Comparison of ENCODE assay signal across 8 mouse cellular contexts in the genomic region with DNA sequence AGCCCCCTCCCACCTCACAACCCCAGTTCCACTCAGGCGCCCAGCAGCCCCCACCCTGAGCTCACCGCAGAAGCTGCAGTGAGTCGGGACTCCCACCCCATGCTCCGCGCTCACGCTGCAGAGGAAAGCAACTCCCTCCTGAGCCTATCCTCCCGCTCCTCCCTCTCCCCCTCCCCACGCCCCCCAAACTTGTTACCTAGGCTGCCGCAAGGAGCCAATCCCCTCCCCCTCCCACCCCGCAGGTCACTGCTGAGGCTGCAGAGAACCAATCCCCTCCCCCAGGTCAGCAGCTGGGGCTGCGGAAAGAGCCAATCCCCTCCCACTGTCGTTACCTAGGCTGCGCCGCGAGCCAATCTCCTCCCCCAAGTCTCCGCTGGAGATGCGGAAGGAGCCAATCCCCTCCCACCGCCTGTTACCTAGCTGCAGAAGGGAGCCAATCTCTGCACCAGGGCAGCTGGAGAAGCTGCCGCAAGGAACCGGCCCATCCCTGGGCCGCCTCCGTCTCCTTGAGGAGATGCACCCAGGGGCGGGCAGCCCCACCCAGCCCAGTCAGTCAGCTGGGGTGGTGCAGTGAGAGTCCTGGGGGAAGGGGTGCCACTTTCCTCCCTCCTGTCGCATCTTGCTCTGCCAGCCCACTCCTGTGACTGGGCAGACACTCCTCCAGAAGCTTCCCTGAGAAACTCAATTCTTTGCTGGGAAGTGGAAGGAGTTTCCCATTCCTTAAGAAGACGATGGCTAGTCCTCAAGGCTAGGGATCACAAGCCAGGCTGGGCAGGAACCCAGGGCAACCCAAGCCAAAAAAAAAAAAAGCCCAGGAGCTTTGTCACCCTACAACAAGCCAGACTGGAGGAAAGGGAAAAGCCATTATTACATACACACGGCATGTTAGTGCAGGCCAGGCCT. TPM values are rescaled to one million over a fixed set of nuclear protein-coding genes. Genes with fewer than 3 reads are reported as not detected.
DNase-seq lines count a peak whose midpoint lies in the region; ATAC-seq lines count a peak whose summit lies in the region.

No protein-coding gene starts in this region.

- ATAC-seq in hindbrain, embryonic 14.5 days (ENCODE audit: low FRiP score): peak; percentile 92

- no peaks in the 10 kb centered on the region for H3K9me3 ChIP-seq in hindbrain, embryonic 14.5 days (ENCODE audit: control insufficient read depth, low read length)

- peak; percentile 99 for DNase-seq in R1 (ENCODE audit: low read depth, low spot score)
- DNase-seq in cerebellum, postnatal 14 days: peak; percentile 92 to 94
- DNase-seq in frontal cortex, postnatal 14 days (ENCODE audit: low spot score in 2 of 2): peak; percentile 80 to 87
- peak; percentile 86 for DNase-seq in hindbrain, embryonic 14.5 days (ENCODE audit: low spot score)
- DNase-seq in layer of hippocampus, postnatal 25 days (ENCODE audit: extremely low spot score in 1 of 2, low spot score in 1 of 2): peak; percentile 66 to 71
- peak; percentile 84 for DNase-seq in lung, postnatal 14 days
- DNase-seq in ovary, postnatal 36 days (ENCODE audit: low spot score): peak; percentile 84
- DNase-seq in thymus, postnatal 14 days: peak; percentile 94

- H3K4me2 ChIP-seq in hindbrain, embryonic 14.5 days (replicated peaks): peak overlapping the region; percentile 67

- H3K36me3 ChIP-seq in hindbrain, embryonic 14.5 days (replicated peaks; ENCODE audit: control insufficient read depth, insufficient read depth): peaks cover 58% of the 10 kb centered on the region

- peak overlapping the region; percentile 89 for H3K27ac ChIP-seq in hindbrain, embryonic 14.5 days

- H3K4me1 ChIP-seq in hindbrain, embryonic 14.5 days (replicated peaks; ENCODE audit: control insufficient read depth, insufficient read depth, low read length): peaks cover 62% of the 10 kb centered on the region

- WGBS in hindbrain, embryonic 14.5 days: 1% methylated on average over 24 of the region's 26 CpGs

- peak overlapping the region; percentile 47 for H3K4me3 ChIP-seq in hindbrain, embryonic 14.5 days (replicated peaks; ENCODE audit: low read length)

- H3K27me3 ChIP-seq in hindbrain, embryonic 14.5 days (ENCODE audit: control insufficient read depth, insufficient read depth, low read length): no peaks in the 10 kb centered on the region

- peak overlapping the region; percentile 64 for H3K9ac ChIP-seq in hindbrain, embryonic 14.5 days

RNA-seq across cellular contexts. Expression of a gene that starts 5.6 kb away (rescaled TPM):
- polyA plus RNA-seq in hindbrain, embryonic 14.5 days (2014; fragmentation: Nextera tagmentation; extraction: Ambion mirVana): 49.3 and 54.7 TPM in 2 replicates
- 100 to 1,000 TPM; 215 to 234 TPM for total RNA-seq in layer of hippocampus, postnatal 25 days (2021)

RNA-seq across cellular contexts. Expression of a gene that starts 25.5 kb away (rescaled TPM):
- 23.1 and 29.7 TPM in 2 replicates for polyA plus RNA-seq in hindbrain, embryonic 14.5 days (2014; fragmentation: Nextera tagmentation; extraction: Ambion mirVana)
- total RNA-seq in layer of hippocampus, postnatal 25 days (2021): 1 to 10 TPM; 6.5 to 6.8 TPM

RNA-seq across cellular contexts. Expression of a gene that starts 35.2 kb away (rescaled TPM):
- polyA plus RNA-seq in hindbrain, embryonic 14.5 days (2014; fragmentation: Nextera tagmentation; extraction: Ambion mirVana): 52.5 and 57.7 TPM in 2 replicates
- 10 to 100 TPM; 49.4 to 52.0 TPM for total RNA-seq in layer of hippocampus, postnatal 25 days (2021)

RNA-seq across cellular contexts. Expression of a gene that starts 46.8 kb away (rescaled TPM):
- 37.9 and 42.5 TPM in 2 replicates for polyA plus RNA-seq in hindbrain, embryonic 14.5 days (2014; fragmentation: Nextera tagmentation; extraction: Ambion mirVana)
- total RNA-seq in layer of hippocampus, postnatal 25 days (2021): 10 to 100 TPM; 40.9 to 49.4 TPM

Comparison
In these comparisons a context has a peak if more than half of its experiments do, and no peak if none do; other contexts are left out.
1. Peak in every context shown above with its lines: DNase-seq, ATAC-seq, H3K4me3 ChIP-seq and H3K27ac ChIP-seq.